Mouse (Mus musculus) lung, postnatal 0 days (tissue): ENCODE data around the gene Olfr2.
A peak's percentile ranks its signal among the peaks of the same experiment; 100 is the strongest.

ENCODE experiments used
- CTCF ChIP-seq: IDR thresholded peaks from 2 replicates; pipeline ENCODE4 v1.5.1; 2016; ENCODE audit warnings: antibody characterized with exemption, mild to moderate bottlenecking
- EP300 ChIP-seq: IDR thresholded peaks from 2 replicates; pipeline ENCODE4 v1.6.1; 2016; ENCODE audit warnings: antibody characterized with exemption, mild to moderate bottlenecking, control low read depth

- TF ChIP-seq CTCF (peak; percentile 61), EP300 (no peak)
These were observed 40.0 kb upstream of the Olfr2 start for GRCm38 (mm10) chr7:107045833-107046232.
